Mouse (Mus musculus): ENCODE results near the gene Tnfaip3.

- TF ChIP-seq CTCF (IDR thresholded peaks at IDR 0.05; ENCODE audit: insufficient read depth, low read depth, low read length) (no peak), POLR2A (IDR thresholded peaks at IDR 0.05; ENCODE audit: insufficient read depth, low read depth, low read length) (no peak)
Measured at GRCm38 (mm10) chr10:18964856-18965255, 50.6 kb downstream of the Tnfaip3 start.
